Mouse (Mus musculus): ENCODE measurements at regions not wholly inside any gene's neighbourhood (a gene's known extent, or its start where the extent isn't known, plus 50 kb on each side); places are given as distances from the start of the nearest gene placed in this dataset.

- no peak for TF ChIP-seq POLR2A (IDR thresholded peaks at IDR 0.05; ENCODE audit: borderline replicate concordance, extremely low read depth, insufficient read depth, insufficient read length, poor library complexity, severe bottlenecking)
- no peak for TF ChIP-seq CTCF (IDR thresholded peaks at IDR 0.05; ENCODE audit: borderline replicate concordance, extremely low read depth, insufficient read depth, insufficient read length)
These were observed 68.4 kb upstream of the Hif1a start for GRCm38 (mm10) chr12:73832789-73833188.
